Mouse (Mus musculus) embryonic stem cell, embryonic (primary cell): ENCODE measurements around the gene Kif12.

Experiments
- CTCF ChIA-PET, 4 experiments: fragments of 300-600 bp in 2 of 4; fragments of 350-600 bp in 2 of 4; sonication (Branson Sonifier 250); formaldehyde crosslinking; loops; one replicate each; lab custom pipeline; 2022; ENCODE audit warnings: inconsistent platforms in 2 of 4; lab: Charles Lee
- POLR2A ChIA-PET, 4 experiments: fragments of 300-600 bp in 2 of 4; fragments of 350-600 bp in 2 of 4; sonication (Branson Sonifier 250); formaldehyde crosslinking; loops; one replicate each; lab custom pipeline; 2022; ENCODE audit warnings: antibody characterized with exemption in 4 of 4, inconsistent platforms in 1 of 4; lab: Charles Lee

Kif12 gene

DNA sequence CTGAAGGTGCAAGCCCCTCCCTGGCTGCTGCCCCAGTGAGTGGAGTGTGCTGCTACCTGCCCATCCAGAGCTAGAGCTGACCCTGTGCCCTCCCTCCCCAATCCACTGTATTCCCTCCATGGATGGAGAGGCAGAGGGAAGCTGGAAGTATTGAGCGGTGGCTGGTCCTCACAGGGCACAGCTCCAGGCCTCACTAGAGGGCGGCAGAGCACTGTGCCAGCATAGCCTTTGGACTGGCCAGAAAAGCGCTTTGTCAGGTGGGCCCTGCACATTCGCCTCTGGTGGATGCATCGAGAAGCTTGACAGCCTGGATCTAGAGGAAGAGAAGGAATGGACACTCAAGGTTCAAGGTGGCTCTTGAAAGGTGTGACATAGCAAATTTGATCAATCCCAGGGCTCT lies 9.6 kb upstream of the Kif12 start:
- ChIA-PET CTCF (interaction anchor here (0.5 to 1.8 kb wide), 26 partner anchors 9 to 359 kb away, joined by 3 to 15 read pairs (median 4); partner anchors contain the start of genes Col27a1 (in 1 of the 4), Kif12 (in 1 of the 4) and Zfp618 (in 1 of the 4)), POLR2A (no interaction called here)

- ChIA-PET CTCF (interaction anchor here in 2 of 4 experiments (1.2 to 1.6 kb wide), 3 partner anchors 11 to 136 kb away, joined by 3 to 5 read pairs (median 5); no protein-coding TSS in a partner anchor), POLR2A (no interaction called here)
Measured at GRCm38 (mm10) chr4:63171122-63171521, 809 bp downstream of the Kif12 start.

DNA sequence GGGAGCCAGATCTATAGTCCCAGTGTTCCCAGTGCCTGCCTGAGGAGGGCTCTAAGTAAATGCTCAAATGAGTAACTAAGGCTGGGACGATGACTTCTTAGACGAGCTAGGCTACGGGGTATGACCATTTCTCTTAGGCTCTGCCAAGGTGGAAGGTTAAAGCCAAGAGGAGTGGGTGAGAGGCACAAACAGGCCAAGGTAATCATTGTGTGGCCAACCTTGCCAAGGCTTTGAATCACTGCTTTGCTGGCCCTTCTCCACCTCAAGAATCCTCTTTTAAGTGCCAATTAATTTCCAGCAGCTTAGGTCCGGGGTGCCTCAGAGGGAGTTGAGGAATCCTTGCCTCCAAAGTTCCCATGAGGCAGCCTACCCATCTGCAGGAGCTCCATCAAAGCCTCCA lies 1.9 kb downstream of the Kif12 start:
- ChIA-PET CTCF (interaction anchor here in 2 of 4 experiments (1.2 to 1.6 kb wide), 3 partner anchors 12 to 137 kb away, joined by 3 to 5 read pairs (median 5); no protein-coding TSS in a partner anchor), POLR2A (no interaction called here)

DNA sequence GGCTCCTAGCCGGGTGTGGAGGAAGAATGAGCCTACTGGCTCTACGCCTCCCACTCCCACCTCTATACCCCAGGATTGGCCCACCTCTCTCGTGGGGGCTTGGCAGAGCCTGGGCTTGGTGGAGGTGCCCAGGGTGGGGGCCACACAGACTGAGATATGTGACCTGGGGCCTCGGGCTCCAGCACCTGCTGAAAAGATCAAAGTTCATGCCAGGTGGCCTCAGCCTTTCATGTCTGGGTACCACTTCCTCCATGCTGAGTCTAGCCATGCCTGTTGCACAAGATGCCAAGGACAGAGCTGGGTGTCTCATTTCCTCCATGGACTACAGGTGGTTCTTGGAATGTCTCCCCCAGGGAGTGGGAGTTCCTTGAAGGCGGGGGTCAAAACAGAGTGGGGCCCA lies 5.6 kb downstream of the Kif12 start:
- CTCF ChIA-PET = no interaction called here
- POLR2A ChIA-PET = no interaction called here

GRCm38 (mm10) chr4:63165636-63166035 lies 6.3 kb downstream of the Kif12 start:
- ChIA-PET POLR2A (no interaction called here), CTCF (interaction anchor here in 1 of 4 experiments (1.3 kb wide), 1 partner anchor 142 kb away, joined by 3 read pairs; no protein-coding TSS in a partner anchor)

DNA sequence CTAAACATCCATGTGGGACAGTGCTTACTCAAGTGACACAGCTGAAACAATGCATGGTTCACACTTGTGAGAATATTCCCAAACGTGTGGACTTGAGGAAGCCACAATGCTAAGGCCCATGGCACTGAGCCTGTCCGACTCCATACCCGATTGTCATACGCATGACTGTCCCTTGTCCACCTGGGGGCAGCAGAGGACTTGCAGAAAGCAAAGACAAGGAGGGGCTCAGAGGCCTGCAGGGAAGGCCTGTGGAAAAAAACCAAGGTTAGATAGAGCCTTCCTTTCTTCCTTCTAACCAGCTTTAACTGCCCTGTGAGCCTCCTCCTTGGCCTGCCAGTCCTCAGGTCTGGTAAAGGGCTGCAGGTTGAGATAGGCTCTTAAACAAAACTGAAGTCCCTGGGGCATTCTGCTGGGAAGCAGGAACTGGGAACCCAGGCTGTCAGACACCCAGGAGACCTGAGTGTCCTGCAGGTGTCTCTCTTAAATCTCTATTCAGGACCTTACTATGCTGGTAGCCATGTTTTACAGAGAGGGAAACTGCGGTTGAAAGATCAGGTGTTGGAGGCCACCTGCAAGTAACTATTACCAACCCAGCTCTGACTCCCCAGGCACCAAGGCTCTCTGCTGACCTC lies 12.9 kb downstream of the Kif12 start:
- POLR2A ChIA-PET = no interaction called here

DNA sequence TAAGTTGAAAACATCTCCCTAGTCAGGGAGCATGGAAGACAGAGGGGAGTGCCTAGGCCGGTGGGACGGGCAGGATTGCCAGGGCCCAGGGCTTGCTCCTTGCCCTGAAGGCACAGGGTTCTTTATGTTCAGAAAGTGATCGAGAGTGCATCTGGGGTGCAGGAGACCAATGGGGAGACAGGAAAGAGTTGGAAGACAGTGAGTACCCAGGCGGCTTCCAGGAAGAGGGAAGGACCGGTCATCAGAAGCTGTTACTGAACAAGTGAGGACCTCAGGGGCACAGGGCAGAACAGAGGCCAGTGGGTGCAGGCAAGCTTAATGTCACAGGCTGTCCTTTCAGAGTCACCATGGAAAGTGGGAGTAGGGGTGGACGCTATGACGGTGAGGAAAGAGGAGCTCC lies 13.7 kb downstream of the Kif12 start:
- CTCF ChIA-PET = interaction anchor here (0.8 to 1.2 kb wide), 4 partner anchors 149 to 202 kb away, joined by 3 to 6 read pairs (median 5); no protein-coding TSS in a partner anchor
- POLR2A ChIA-PET = no interaction called here

More for the DNA sequence above, 12.9 kb downstream of the Kif12 start:
- CTCF ChIA-PET = interaction anchor here in 3 of 4 experiments (0.5 to 1.9 kb wide), 8 partner anchors 22 to 352 kb away, joined by 3 to 11 read pairs (median 4); no protein-coding TSS in a partner anchor

DNA sequence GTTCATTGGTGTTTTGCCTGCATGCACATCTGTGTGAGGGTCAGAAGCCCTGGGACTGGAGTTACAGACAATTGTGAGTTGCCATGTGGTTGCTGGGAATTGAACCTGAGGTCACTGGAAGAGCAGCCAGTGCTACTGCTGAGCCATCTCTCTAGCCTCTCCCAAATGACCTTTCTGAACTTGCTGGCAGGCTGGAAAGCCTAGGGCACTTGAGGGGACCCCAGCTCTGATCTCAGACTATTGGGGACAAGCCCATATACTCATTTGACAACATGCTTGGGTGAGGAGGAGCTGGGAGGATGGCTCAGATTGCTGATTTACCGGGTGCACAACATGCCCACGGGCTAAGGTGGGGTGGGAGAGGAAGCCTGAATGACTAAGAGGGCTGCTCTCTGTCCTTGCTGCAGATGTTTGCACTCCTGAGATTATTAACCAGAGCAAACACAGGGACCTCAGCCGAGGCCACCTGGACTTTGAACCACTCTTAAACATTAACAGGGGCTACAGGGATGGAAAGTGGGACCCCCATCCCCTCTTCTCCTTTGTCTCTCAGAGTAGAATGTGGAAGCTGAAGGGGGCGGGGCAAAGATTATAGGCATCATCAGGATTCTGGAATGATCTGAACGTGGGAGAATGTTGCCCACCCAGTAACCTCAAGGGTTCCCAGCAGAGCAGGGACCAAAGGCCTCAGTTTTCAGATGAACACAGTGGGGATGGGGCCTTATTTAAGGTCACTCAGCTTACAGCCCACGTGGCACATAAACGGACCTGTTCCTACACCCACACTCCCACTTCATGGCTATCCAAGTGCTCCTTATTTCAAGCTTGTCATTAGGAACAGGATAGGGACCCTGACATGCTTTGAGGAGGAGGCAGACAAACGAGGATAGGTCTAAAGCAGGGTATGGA lies 15.0 kb downstream of the Kif12 start:
- ChIA-PET POLR2A (no interaction called here), CTCF (interaction anchor here in 1 of 4 experiments (1.3 kb wide), 1 partner anchor 150 kb away, joined by 4 read pairs; no protein-coding TSS in a partner anchor)

GRCm38 (mm10) chr4:63155596-63155995 lies 16.3 kb downstream of the Kif12 start:
- ChIA-PET CTCF (interaction anchor here in 1 of 4 experiments (0.7 kb wide), 1 partner anchor 375 kb away, joined by 3 read pairs; no protein-coding TSS in a partner anchor), POLR2A (no interaction called here)

- CTCF ChIA-PET = interaction anchor here in 1 of 4 experiments (0.7 kb wide), 1 partner anchor 374 kb away, joined by 3 read pairs; no protein-coding TSS in a partner anchor
Measured at GRCm38 (mm10) chr4:63154699-63155098, 17.2 kb downstream of the Kif12 start, which contains the start of gene Ambp. Gene Ambp (minus strand): TSS chr4:63154799.

DNA sequence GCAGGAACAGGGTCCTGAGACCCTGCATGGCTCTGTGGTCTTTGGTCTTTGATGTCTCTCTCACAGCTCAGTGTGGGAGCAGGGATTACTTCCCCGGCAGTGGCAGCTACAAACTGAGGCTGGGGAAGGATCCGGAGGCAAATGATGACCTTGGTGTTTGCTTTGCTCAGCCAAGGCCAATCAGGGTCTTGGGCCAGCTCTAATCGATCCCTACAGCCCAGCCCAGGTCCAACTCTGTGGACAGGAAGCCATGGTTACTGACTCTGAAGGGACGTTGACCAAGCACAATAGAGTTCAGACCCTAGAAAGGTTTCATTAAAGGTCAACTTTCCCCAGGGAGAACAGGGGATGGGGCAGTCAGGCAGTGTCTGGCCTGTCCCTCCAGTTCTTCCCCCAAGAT lies 17.9 kb downstream of the Kif12 start:
- ChIA-PET POLR2A (interaction anchor here in 2 of 4 experiments (1.2 to 1.5 kb wide), 2 partner anchors 9 to 154 kb away, joined by 3 read pairs; no protein-coding TSS in a partner anchor), CTCF (interaction anchor here in 1 of 4 experiments (0.6 kb wide), 1 partner anchor 530 kb away, joined by 3 read pairs; no protein-coding TSS in a partner anchor)

More at GRCm38 (mm10) chr4:63154699-63155098, 17.2 kb downstream of the Kif12 start, which contains the start of gene Ambp:
- POLR2A ChIA-PET = interaction anchor here in 1 of 4 experiments (1.2 kb wide), 1 partner anchor 153 kb away, joined by 3 read pairs; no protein-coding TSS in a partner anchor

DNA sequence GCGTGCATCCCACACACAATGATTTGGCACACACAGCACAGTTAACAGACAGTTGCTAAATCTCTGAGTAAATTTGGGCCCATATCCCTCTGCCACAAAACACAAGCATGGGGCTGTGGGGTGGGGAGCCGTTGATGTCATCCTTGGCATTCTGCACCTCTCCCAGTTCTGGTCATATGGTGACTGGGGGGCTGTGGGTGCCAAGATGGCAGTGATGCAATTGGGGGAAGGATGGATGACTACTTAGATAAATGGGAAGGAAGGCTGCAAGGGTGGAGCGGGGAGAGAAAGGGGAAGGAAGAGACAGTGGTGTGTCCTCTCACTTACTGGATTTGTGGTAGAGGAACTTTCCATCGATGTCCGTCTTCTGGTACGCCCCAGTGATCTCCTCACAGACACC lies 20.8 kb downstream of the Kif12 start:
- POLR2A ChIA-PET = interaction anchor here in 1 of 4 experiments (0.7 kb wide), 1 partner anchor 658 kb away, joined by 3 read pairs; no protein-coding TSS in a partner anchor
- CTCF ChIA-PET = interaction anchor here in 1 of 4 experiments (0.6 kb wide), 1 partner anchor 344 kb away, joined by 5 read pairs; no protein-coding TSS in a partner anchor

- ChIA-PET CTCF (interaction anchor here in 2 of 4 experiments (1.0 to 1.3 kb wide), 3 partner anchors 13 to 34 kb away, joined by 3 to 4 read pairs (median 3); no protein-coding TSS in a partner anchor), POLR2A (no interaction called here)
Measured at GRCm38 (mm10) chr4:63147268-63147667, 24.7 kb downstream of the Kif12 start.

DNA sequence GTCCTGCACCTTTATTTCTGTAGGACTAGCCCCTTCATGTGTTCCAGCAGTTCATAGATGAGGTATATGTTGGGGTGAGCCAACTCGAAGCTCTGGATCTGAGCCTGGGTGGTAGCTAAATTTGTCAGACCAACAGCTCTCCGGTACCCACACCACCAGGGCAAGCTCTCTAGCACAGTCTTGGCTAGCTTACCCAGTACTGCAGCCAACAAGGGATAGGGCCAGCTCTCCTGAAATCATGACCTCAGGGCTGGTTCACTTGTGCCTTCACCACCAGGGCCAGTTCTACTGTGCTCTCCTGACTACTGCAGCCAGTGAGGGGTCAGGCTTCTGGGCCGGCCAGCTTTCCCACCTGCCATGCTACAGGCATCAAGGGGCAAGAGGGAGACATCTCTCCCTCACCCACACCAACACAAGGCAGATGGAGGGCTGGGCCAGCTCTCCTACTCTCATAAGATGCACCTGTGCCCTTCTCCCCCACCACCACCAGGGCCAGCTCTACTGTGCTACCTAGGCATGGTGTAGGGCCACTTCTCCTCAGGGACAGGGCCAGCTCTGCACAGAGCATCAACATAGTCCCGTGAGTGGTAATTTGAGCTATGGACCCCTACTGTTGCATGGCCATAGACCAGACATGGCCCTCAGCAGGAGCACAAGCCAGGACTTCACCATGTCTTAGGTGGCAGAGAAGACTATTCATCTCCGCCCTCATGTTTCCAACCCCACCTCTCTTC lies 41.9 kb downstream of the Kif12 start:
- CTCF ChIA-PET = interaction anchor here in 1 of 4 experiments (1.2 kb wide), 1 partner anchor 11 kb away, joined by 3 read pairs; no protein-coding TSS in a partner anchor

GRCm38 (mm10) chr4:63124861-63125466 lies 47.0 kb downstream of the Kif12 start:
- CTCF ChIA-PET = no interaction called here
- POLR2A ChIA-PET = no interaction called here

More for the DNA sequence above, 41.9 kb downstream of the Kif12 start:
- POLR2A ChIA-PET = no interaction called here

DNA sequence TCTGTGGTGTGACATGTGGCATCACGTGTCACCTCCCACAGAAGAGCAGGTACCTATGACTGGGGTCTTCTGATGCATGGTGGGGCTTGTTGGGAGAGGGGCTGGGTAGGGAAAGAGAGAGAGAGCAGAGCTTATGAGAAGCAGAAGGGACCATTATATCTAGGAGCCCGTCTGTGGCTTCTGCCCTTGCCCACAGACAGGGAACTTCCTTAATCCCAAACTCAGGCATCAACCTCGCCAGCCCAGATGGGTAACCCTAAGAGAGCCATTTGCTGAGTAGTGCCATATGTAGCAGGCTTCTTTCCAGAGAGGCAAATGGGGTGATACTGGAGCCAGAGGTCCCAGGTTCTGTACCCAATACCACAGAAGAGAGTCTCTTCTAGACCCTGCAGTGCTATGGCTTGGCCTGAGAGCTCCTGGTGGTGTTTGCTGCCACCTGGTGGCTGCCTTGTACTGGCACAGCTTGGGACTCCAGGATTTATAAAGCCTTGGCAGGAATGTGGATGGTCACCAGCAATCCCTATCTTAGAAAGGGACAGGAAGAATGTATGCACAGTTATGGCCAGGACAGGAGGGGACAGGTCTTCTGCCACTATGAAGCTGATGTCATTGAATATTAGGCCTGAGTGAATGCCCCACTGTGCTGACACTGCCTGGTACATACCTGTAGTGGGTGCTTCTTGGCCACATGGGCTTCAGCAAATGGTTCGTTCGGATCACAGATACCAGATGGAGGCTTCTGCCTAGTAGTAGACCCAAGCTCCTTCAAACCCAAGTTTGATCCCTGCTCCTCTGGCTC lies 53.1 kb downstream of the Kif12 start:
- CTCF ChIA-PET = interaction anchor here (0.6 to 2.5 kb wide), 26 partner anchors 8 to 341 kb away, joined by 3 to 17 read pairs (median 4); no protein-coding TSS in a partner anchor
- POLR2A ChIA-PET = interaction anchor here in 1 of 4 experiments (0.8 kb wide), 1 partner anchor 327 kb away, joined by 3 read pairs; no protein-coding TSS in a partner anchor
